Mouse (Mus musculus): ENCODE measurements around the gene Rpl23a. TPM values are rescaled to one million over a fixed set of nuclear protein-coding genes. Genes with fewer than 3 reads are reported as not detected.

The Rpl23a gene
- polyA plus RNA-seq, 1 experiment from 2014 or later, result 1,638 TPM

DNA sequence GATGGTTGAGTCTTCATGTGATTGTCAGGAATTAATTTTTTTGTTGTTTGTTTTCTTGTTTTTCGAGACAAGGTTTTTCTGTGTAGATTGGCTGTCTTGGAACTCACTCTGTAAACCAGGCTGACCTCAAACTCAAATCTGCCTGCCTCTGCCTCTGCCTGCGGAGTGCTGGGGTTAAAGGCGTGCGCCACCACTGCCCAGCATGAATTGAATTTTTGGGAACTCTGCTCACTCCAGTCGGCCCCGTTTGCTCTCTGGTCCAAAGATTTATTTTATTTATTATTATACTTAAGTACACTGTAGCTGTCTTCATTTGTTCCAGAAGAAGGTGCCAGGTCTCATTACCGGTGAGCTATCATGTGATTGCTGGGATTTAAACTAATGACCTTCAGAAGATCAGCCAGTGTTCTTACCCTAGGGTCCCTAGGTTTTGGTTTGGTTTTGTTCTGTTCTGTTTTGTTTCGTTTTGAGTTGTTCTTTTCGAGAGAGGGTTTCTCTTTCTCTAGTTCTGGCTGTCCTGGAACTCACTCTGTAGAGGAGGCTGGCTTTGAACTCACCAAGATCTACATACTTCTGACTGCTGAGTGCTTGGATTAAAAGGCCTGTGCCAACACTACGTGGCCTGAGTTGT lies 615 bp upstream of the Rpl23a start:
- H3K9ac ChIP-seq, result peak overlapping the region; percentile 38; the same call in 1 of the 2 replicates

DNA sequence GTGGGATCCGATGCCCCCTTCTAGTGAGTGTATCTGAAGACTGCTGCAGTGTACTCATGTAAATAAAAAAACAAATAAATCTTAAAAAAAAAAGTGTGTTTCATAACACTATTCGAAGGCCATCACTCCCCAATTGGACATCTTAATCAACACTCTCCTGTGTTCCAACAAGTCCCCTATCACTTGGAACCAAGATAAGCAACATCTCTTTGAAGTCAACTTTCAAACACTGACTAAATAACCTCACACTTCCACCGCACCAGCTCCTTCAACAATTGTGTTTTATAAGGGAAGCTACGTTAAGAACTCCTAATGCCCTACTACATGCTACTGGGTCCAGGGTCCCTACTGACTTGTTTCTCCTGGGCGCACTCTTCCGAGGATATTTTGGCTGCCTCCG lies 934 bp downstream of the Rpl23a start:
- DNase-seq, result no peak
- 2% methylated on average over 7 of the region's 7 CpGs for WGBS
- Histone ChIP-seq H3K4me2 (peak overlapping the region; percentile 96), H3K27me3 (ENCODE audit: insufficient read depth, low read length) (no peaks in the 10 kb centered on the region), H3K9me3 (ENCODE audit: low read depth, low read length) (no peaks in the 10 kb centered on the region), H3K4me3 (ENCODE audit: low read depth, low read length) (peak overlapping the region; percentile 96), H3K36me3 (ENCODE audit: insufficient read depth) (peaks cover 33% of the 10 kb centered on the region), H3K4me1 (ENCODE audit: insufficient read depth) (peaks cover 6% of the 10 kb centered on the region; the same call in 1 of the 2 replicates), H3K9ac (peak overlapping the region; percentile 95), H3K27ac (ENCODE audit: low read depth) (peak overlapping the region; percentile 13; the same call in 1 of the 2 replicates)
- TF ChIP-seq CTCF (IDR thresholded peaks at IDR 0.05; ENCODE audit: low read depth), result no peak
- ATAC-seq (ENCODE audit: insufficient read depth), result no peak

More for the DNA sequence above, 615 bp upstream of the Rpl23a start:
- no peaks in the 10 kb centered on the region for H3K27me3 ChIP-seq (ENCODE audit: insufficient read depth, low read length)
- H3K36me3 ChIP-seq (ENCODE audit: insufficient read depth), result peaks cover 33% of the 10 kb centered on the region
- TF ChIP-seq CTCF (IDR thresholded peaks at IDR 0.05; ENCODE audit: low read depth), result no peak; the same call in 1 of the 2 replicates
- no peaks in the 10 kb centered on the region for H3K9me3 ChIP-seq (ENCODE audit: low read depth, low read length)
- peak overlapping the region; percentile 96 for H3K4me3 ChIP-seq (ENCODE audit: low read depth, low read length)
- peak overlapping the region; percentile 96 for H3K4me2 ChIP-seq
- DNase-seq (no peak), ATAC-seq (ENCODE audit: insufficient read depth) (no peak)
- 41% methylated on average over 10 of the region's 10 CpGs for WGBS
- H3K4me1 ChIP-seq (ENCODE audit: insufficient read depth), result peaks cover 6% of the 10 kb centered on the region; the same call in 1 of the 2 replicates
- peak overlapping the region; percentile 54; the same call in 1 of the 2 replicates for H3K27ac ChIP-seq (ENCODE audit: low read depth)

DNA sequence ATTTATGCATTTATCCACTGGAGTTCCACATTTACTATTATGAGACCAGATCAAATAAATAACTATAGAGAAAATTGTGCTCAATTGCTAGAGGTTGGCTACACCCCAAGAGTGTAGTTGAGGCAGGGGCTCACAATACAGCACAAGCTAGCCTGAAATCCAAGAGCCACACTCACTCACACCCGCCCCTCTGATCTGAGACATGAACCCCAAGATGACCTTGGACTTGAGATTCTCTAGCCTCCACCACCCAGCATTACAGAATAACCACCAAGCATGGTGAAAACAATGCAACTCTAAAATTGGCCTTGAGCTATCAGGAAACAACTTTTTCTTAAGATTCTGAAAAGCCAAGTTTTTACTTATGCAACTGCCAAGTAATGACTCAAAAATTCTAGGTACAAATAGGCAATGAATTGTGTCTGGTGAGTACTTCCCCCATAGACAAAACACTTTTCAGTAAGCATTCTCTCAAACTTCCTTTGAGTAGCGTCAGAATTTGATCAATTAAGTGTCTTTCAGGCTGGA lies 1.5 kb downstream of the Rpl23a start:
- peak overlapping the region; percentile 96 for H3K4me2 ChIP-seq
- peak overlapping the region; percentile 13; the same call in 1 of the 2 replicates for H3K27ac ChIP-seq (ENCODE audit: low read depth)
- H3K4me3 ChIP-seq (ENCODE audit: low read depth, low read length), result peak overlapping the region; percentile 96
- H3K36me3 ChIP-seq (ENCODE audit: insufficient read depth), result peaks cover 33% of the 10 kb centered on the region
- TF ChIP-seq CTCF (IDR thresholded peaks at IDR 0.05; ENCODE audit: low read depth), result no peak
- H3K9ac ChIP-seq, result peak overlapping the region; percentile 95
- H3K4me1 ChIP-seq (ENCODE audit: insufficient read depth), result peaks cover 6% of the 10 kb centered on the region; the same call in 1 of the 2 replicates
- ATAC-seq (ENCODE audit: insufficient read depth) (no peak), DNase-seq (no peak)
- no peaks in the 10 kb centered on the region for H3K9me3 ChIP-seq (ENCODE audit: low read depth, low read length)
- no peaks in the 10 kb centered on the region for H3K27me3 ChIP-seq (ENCODE audit: insufficient read depth, low read length)
- WGBS, result 34% methylated on average over 2 of the region's 2 CpGs

DNA sequence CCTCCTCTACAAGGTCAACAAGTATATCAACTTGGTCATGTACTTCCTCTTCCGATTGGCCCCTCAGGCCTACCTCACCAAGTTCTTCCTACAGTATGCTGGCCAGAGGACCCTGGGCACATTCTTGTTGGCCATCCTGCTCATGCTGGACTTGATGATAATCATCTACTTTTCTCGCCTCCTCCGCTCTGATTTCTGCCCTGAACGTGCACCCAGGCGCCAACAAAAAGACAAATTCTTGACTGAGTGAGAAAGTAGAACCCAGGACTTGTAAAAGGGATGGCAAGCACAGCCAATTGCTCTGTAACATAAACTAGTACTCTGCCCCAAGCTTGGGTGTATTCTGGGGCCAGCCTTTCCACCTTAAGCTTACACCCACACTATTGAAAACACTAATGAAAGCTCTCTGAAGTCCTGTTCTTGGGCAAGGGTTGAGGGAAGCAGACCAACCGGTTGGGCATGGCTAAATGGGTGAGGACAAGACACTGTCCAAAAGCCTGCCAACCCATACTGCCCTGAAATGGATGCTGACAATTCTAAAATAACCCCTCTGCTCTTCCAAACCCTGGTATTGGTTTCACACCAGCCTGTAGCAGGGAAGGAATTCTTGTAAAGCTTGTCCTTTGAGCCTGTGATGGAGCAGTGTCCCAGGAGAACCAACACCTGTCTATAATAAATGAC lies 3.2 kb downstream of the Rpl23a start:
- peaks cover 33% of the 10 kb centered on the region for H3K36me3 ChIP-seq (ENCODE audit: insufficient read depth)
- DNase-seq, result no peak
- no peak for TF ChIP-seq CTCF (IDR thresholded peaks at IDR 0.05; ENCODE audit: low read depth)
- peak overlapping the region; percentile 59 for H3K4me3 ChIP-seq (ENCODE audit: low read depth, low read length)
- WGBS, result 56% methylated on average over 6 of the region's 6 CpGs
- H3K9ac ChIP-seq, result no peak overlapping the region
- no peak for ATAC-seq (ENCODE audit: insufficient read depth)
- H3K9me3 ChIP-seq (ENCODE audit: low read depth, low read length), result no peaks in the 10 kb centered on the region
- peak overlapping the region; percentile 96 for H3K4me2 ChIP-seq
- H3K27ac ChIP-seq (ENCODE audit: low read depth), result peak overlapping the region; percentile 97; the same call in 1 of the 2 replicates
- H3K4me1 ChIP-seq (ENCODE audit: insufficient read depth), result peaks cover 6% of the 10 kb centered on the region; the same call in 1 of the 2 replicates
- no peaks in the 10 kb centered on the region for H3K27me3 ChIP-seq (ENCODE audit: insufficient read depth, low read length)

DNA sequence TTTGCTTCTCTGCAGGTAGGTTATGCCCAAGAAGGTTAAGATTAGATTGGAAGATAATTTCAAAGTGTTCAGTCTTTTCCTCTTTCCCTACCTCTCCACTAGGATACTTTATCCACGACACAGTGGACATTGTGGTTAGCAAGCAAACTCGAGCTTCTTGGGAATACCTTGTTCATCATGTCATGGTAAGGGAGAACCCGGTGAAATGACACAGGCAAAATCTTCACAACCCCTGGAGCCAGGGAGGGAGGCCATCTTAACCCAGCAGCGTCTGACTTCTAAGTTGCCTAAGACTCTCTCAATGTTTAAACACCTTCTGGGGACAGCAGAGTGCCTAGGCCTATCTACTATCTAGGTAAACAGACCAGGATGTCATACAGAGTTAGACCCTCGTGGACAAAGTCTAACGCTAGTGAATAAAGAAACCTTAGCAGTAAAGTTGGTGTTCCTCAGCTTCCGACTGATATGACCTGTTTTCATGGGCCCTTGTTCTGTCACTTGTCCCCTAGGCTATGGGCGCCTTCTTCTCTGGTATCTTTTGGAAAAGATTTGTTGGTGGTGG lies 3.9 kb downstream of the Rpl23a start:
- Histone ChIP-seq H3K4me2 (peak overlapping the region; percentile 96), H3K27me3 (ENCODE audit: insufficient read depth, low read length) (no peaks in the 10 kb centered on the region), H3K27ac (ENCODE audit: low read depth) (peak overlapping the region; percentile 97), H3K36me3 (ENCODE audit: insufficient read depth) (peaks cover 33% of the 10 kb centered on the region), H3K4me3 (ENCODE audit: low read depth, low read length) (peak overlapping the region; percentile 59), H3K9me3 (ENCODE audit: low read depth, low read length) (no peaks in the 10 kb centered on the region), H3K4me1 (ENCODE audit: insufficient read depth) (peaks cover 6% of the 10 kb centered on the region; the same call in 1 of the 2 replicates), H3K9ac (peak overlapping the region; percentile 77)
- TF ChIP-seq CTCF (IDR thresholded peaks at IDR 0.05; ENCODE audit: low read depth), result no peak
- ATAC-seq (ENCODE audit: insufficient read depth) (no peak), DNase-seq (no peak)
- 22% methylated on average over 8 of the region's 8 CpGs for WGBS

DNA sequence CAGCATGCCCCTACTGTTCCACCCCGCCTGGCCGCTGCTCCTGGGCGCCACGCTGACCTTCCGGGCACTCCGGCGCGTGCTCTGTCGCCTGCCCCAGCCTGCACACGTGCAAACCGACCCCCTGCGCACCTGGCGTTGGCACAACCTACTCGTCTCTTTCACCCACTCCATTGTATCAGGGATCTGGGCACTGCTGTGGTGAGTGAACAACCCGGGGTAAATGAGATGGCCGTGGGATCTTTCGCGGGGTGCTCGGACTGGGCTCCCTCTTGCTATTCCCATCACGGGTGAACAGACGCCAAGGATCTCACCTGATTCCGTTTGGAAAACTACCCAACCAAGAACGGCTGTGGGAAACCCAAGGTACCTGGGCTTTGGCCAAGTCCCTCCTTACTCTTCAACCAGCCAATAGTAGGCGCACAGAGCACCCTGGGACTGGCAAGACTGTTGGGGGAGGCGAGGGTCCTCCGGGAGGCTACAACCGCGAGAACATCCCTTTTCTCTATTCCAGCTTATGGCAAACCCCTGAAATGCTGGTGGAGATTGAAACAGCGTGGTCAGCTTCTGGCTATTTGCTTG lies 4.4 kb downstream of the Rpl23a start:
- Histone ChIP-seq H3K4me1 (ENCODE audit: insufficient read depth) (peaks cover 6% of the 10 kb centered on the region; the same call in 1 of the 2 replicates), H3K27ac (ENCODE audit: low read depth) (peak overlapping the region; percentile 97), H3K4me3 (ENCODE audit: low read depth, low read length) (peak overlapping the region; percentile 59), H3K9me3 (ENCODE audit: low read depth, low read length) (no peaks in the 10 kb centered on the region), H3K4me2 (peak overlapping the region; percentile 96), H3K36me3 (ENCODE audit: insufficient read depth) (peaks cover 33% of the 10 kb centered on the region), H3K27me3 (ENCODE audit: insufficient read depth, low read length) (no peaks in the 10 kb centered on the region), H3K9ac (peak overlapping the region; percentile 77)
- TF ChIP-seq CTCF (IDR thresholded peaks at IDR 0.05; ENCODE audit: low read depth), result no peak; the same call in 1 of the 2 replicates
- ATAC-seq (ENCODE audit: insufficient read depth) (0 out of 2 replicates have a peak, but pooled peaks have one; percentile 10), DNase-seq (peak; percentile 91)
- WGBS, result under 1% methylated on average over 29 of the region's 29 CpGs

Data from lung, embryonic 14.5 days (tissue).